Mouse (Mus musculus) heart, postnatal 14 days (tissue): ENCODE data around the gene Pus3. TPM values are rescaled to one million over a fixed set of nuclear protein-coding genes. Genes with fewer than 3 reads are reported as not detected.

Source experiments
- DNase-seq, 2 experiments: peaks; one replicate each; pipeline ENCODE4 v3.0.0; 2021 to 2022
- intact Hi-C: fragments of 180-260 bp; cut with DNase I; formaldehyde crosslinking; loops from one replicate; pipeline ENCODE4 v1.15.1; 2025
- long read RNA-seq, 2 experiments: library from polyadenylated mRNA; stranded (forward); transcript quantifications; one replicate each; pipeline ENCODE4 v2.0.0; 2021
- total RNA-seq, 2 experiments: library from RNA; stranded (reverse); gene quantifications; 2 replicates each; pipeline ENCODE4 v1.2.3; 2021

The Pus3 gene
- 1 to 10 TPM; 7.1 to 7.9 TPM for total RNA-seq
- long read RNA-seq, experiment 1, partial matches to known transcripts = 1 of 5 reads
- long read RNA-seq, experiment 1, other reads (novel, unspliced or antisense) = 1 of 5 reads
- long read RNA-seq, experiment 2, partial matches to known transcripts = 3 of 4 reads
- long read RNA-seq, experiment 2, other reads (novel, unspliced or antisense) = 0 of 4 reads

DNA sequence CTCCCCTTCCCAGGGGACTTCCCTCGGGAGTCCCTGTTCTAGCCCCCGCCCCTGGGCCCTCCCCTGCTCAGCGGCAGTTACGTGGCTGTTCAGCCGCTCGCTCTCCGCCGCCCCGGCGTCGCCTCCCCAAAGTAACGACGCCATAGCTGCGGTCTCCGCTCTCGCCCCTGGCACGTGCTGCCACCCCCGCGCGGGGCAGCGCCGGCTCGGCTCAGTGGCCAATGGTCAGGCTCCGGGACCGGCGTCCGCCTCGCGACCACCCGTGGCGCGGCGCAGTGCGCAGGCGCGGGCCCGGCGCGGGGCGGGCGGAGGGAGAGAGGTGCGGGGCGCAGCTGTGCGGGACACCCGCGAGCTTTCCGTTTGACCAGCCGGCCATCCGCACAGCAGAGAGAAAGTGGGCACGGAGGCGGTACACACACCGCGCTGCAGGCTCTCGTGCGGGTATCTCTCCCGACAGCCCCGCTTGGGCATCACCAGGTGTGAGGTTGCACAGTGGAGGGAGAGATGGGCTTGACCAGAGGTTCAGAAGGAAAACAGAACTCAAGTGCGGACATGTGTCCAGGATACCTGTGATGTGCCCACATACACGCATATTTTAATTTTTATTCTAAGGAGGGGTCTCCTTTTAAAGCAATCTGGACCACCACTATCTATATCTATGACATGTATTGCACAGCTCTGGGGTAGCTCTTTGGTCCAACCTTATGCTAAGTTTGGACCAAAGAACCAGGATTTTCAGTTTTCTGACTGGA lies at the start of gene Pus3, which contains the start of gene Ddx25:
Gene Pus3 (plus strand): TSS at position 339 of the 752 bp plus-strand sequence.
Gene Ddx25 (minus strand): TSS at position 272 of the 752 bp plus-strand sequence.
- intact Hi-C loops = no loop called here
- peak in 1 of 2 experiments; percentile 30 for DNase-seq

DNA sequence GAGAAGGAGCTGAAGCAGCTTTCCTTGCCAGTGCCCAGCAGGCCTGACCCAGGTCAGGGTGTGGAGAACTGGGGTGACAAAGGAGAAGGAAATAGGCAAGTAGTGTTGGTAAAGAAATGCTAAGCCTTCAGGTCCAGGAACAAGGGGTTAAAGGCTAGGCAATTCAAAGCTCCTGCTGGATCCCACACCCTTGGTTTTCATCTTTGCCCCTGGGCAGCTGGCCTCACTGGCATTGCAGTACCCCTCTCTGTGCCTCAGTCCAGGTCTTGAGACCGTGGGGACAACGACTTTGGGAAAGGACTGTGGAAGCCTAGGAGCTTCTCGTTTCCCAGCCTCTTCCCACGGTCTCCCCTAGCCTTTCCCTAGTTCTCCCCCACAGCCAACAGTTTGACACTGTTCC lies 44.5 kb upstream of the Pus3 start:
- DNase-seq = no peak
- intact Hi-C loops = no loop called here

DNA sequence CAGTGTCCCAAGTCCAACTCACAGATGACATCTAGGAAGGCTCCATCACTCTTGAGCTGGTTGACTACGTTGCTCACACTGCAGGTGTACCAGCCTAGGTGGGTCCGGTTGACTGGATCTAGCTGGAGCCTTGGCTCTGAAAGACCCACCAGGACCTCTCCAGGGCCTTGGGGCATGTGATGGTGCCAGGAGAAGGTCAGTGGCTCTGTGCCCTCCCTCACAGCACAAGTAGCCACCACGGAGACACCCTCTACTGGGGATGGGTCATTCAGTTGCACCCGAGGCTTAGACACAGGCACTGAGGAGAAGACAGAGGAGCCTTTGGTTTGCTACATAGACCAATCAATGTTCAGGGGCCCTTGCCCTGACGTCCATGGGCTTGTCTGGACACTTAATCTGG lies 42.2 kb upstream of the Pus3 start:
- no peak for DNase-seq
- intact Hi-C loops = no loop called here

DNA sequence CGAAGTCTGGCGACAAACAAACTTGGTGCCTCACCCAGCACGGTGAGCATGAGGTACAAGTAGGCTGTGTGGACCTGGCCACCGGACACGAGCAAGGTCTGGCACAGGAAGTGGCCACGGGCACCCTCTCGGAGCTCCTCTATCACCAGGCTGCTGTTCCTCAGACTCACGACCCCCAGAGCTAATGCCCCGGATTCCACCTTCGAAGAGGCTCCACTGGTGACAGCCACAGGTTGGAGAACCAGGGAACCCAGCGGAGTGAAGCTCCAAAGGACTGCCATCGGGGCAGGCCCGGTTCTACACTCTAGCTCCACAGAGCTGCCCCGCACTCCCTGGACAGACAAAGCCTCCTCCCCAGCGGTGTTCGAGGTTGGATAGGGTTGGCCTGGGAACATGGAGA lies 41.7 kb upstream of the Pus3 start:
- intact Hi-C loops = no loop called here
- DNase-seq = no peak

DNA sequence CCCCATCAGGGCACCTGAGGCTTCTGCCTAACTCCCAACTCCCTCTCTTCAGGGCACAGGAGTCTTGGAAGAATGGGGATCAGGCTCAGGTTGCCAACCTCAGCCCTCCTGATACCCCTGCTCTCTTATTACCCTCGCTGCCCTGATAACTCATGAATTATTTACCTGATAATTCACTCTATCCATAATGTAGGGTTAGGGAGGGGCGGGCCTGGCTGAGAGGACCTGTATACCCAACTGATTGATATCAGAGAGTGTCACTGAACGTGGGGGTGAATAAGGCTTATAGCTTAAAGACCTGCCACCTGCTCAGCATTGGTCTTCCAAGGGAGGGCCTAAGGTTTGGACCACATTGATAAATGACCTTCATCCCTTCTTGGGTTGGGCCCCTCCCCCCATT lies 40.2 kb upstream of the Pus3 start, which contains the start of gene Gm1113:
Gene Gm1113 (minus strand): TSS at position 101 of the 400 bp plus-strand sequence.
- intact Hi-C loops = no loop called here
- no peak for DNase-seq

DNA sequence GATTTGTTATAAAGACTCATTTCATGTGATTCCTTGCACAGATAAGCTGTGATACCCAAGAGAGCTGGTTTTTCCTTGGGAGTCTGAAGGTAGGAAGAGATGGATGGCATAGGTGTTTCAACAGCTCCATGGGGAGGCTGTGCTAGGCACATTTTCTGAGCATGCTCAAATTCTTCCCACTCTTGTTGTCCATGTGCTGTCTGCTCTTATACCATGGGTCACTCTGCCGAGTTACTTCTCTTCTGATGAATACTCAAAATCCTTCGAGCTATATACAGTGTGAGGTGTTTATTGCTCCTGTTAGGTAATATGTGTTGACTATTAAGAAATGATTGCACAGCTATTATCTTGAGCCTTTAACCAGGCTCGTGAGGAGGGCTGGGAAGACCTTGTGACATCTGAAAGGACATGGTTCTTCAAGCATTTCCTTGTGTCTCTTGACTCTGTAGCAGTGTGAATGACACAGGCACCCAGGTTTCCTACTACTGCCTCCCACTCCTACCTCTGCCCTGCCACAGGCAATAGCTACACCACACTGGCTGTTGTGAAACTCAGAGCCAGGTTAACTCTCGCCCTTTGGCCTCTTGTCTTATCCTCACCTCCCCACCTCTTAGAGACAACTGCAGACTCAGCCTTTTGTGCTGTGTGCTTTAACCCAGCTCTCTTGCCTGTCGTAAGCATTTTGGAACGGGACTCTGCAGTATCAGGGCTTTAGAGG lies 37.6 kb upstream of the Pus3 start:
- DNase-seq = no peak
- intact Hi-C loops = no loop called here

DNA sequence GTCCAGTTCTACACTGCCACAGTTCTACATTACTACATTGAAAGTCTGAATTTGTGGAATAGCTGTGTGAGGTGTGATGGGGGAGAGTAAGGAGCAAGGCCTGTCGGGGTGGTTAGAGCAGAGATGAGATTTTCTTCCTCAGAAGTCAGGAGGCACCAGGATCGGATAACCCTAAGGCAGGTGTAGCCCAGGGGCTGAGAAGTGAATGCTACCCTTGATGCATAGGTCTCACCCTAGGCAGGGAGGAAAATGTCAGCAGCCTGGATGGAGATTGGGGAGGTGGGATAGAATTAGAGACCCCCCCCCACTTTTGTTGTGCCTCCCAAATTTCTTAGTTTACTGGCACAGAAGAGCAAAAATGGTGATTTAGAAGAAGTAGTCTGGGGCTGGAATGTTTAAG lies 36.2 kb upstream of the Pus3 start:
- intact Hi-C loops = no loop called here
- no peak for DNase-seq

DNA sequence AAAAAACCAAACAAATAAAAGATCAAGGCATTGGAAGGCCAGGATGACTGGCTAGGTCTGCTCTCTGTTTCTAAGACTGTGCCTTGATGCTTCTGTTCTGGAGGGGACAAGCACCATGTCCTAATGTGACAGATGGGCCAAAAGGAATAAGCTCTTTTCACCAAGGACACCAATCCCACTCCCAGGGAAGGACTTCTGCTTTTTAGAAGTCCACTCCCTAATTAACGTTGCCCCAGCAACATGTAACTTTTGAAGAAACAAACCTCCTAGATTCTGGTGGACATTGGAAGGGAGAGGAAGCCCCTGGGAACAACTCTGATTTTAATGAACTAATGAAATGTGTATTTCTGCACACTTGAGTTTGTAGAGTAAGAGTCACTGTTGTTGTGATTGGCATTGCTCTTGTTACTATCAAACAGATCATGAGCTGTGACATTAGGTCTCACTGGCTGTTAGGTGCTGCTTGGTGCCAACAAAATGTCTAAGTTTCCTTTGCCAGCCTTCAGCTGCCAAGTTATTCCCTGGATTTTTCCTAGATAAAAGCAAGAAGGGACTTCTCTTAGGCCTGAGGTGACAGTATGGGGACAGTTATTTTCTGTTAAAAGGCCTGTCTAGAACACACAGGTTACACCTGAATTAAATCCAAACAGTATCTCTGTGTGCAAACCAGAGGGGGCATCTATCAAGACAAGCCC lies 35.4 kb upstream of the Pus3 start:
- intact Hi-C loops = no loop called here
- no peak for DNase-seq

DNA sequence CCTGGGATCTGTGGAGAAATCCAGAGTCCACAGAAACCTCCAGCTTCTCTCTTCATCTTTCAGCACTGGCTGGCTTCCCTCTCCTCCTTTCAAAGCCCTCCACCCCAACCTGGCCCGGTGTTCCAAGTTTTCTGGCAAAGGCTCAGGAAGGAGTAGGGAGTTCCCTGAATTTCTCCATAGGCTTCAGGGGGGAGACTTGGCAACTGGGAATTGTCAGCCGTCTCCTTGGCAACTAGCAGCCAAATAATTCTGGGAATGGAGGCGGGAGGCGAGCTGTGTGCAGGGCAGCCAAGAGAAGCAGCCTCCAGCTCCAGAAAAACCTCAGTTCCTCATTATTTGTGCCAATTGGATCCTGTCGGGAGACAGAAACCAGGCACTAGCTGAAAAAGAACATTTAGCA lies 34.9 kb upstream of the Pus3 start:
- intact Hi-C loops = no loop called here
- peak; percentile 47 to 50 for DNase-seq

DNA sequence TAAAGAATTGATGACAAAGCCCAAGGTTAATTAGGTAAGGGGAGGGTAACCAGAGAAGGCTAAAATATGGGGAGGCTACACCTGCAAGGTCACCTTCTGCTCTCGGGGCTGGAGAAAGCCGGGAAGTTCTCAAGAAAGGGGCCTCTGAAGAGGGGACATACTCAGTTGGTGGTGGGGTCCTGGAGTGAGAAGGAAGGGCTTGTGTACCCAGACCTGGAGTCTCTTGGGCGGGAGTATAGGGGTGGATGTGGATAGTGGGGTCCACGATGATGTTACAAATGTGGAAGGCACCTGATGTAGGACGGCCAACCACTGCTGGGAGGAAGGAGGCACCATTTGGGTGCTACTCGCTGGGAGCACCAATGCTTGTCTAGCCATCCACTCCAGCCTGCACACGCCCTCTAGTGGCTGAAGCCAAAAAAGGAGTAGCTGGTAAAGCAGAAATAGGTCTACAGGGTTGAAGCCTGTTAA lies 34.4 kb upstream of the Pus3 start:
- intact Hi-C loops = loop anchor here (1.0 to 2.0 kb wide), 2 partner anchors 103 to 242 kb away; partner anchors contain the start of gene Cdon
- peak; percentile 69 to 82 for DNase-seq

DNA sequence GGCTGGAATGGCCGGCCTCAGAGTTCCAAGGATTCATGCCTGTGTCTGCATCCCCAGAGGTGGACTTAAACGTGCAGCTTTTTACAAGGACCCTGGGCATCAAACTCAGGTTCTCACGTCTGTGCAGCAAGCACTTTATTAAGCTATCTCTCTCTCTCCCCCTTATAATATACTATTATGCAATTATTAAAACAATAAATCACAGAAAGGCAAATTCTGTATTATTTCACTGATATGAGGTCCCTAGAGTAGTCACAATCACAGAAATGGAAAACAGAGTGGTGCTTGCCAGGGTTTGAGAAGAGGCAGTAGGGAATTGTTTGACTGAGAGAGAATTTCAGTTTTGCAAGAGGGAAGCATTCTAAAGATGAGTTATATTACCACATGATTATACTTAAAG lies 29.3 kb upstream of the Pus3 start:
- intact Hi-C loops = no loop called here
- DNase-seq = no peak

DNA sequence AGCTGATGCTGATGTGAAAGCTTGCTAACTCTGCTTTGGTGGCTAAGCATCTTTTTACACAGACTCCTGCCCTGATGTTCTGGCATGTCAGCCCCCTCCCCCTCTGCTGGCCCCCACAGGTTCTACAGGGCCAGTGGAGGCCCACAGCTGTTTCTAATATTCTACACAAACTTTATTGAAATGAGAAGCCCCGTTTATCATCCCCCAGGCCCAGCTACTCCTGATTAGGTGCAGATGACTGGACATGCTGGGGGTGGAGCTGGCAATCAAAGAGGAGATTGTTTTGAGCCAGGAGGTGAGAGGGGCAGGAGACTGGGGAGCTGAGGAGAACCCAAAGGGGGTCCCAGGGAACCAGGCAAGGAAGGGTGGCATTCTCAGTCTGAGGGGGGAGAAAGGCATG lies 28.6 kb upstream of the Pus3 start:
- intact Hi-C loops = no loop called here
- no peak for DNase-seq

DNA sequence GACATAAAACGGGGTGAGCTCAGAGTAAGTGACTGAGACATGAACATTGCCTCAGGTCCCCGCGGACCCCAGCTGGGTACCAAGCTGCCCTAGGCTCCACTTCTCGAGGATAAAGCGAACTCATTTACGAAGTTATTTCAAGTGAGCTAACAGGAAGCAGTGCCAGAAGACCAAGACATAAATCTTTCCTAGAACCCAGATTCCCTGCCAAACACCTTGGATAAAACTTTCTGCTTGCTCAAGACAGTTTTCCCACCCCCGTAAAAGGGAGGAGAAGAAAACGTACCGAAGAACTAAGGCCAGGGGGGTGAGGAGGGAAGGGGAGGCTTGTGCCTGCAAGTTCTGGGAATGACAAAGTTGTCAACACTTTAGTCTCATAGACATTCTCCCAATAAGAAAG lies 25.1 kb upstream of the Pus3 start:
- intact Hi-C loops = no loop called here
- no peak for DNase-seq

DNA sequence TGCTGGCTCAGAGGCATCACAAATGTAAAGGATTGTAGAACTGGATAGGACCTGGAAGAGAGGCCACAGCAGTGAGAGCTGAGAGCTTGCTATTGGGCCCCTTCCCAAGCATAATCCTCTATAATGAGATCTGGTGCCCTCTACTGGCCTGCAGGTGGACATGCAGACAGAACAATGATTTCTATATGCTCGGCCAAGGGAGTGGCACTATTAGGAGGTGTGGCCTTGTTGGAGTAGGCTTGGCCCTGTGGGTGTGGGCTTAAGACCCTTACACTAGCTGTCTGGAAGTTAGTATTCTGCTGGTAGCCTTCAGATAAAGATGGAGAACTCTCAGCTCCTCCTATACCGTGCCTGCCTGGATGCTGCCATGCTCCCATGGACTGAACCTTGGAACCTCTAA lies 23.3 kb upstream of the Pus3 start:
- peak; percentile 48 to 71 for DNase-seq
- intact Hi-C loops = no loop called here

DNA sequence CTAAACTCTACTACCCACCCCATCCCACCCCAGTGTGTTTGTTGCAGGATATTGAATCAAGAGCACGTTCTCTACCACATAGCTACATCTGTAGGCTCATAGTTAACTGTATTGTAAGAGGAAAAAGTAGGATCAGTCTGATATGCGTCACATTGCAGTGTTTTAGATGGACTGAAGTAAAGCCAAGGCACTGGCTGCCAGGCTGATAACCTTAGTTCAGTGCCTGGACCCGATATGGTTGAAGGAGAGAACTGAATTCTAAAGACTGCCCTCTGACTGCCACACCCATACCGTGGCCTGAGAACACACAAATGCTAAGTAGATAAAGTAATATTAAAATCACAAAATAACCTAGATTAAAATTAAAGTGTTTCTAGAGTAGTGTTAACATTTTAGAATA lies 22.5 kb upstream of the Pus3 start:
- no peak for DNase-seq
- intact Hi-C loops = no loop called here

DNA sequence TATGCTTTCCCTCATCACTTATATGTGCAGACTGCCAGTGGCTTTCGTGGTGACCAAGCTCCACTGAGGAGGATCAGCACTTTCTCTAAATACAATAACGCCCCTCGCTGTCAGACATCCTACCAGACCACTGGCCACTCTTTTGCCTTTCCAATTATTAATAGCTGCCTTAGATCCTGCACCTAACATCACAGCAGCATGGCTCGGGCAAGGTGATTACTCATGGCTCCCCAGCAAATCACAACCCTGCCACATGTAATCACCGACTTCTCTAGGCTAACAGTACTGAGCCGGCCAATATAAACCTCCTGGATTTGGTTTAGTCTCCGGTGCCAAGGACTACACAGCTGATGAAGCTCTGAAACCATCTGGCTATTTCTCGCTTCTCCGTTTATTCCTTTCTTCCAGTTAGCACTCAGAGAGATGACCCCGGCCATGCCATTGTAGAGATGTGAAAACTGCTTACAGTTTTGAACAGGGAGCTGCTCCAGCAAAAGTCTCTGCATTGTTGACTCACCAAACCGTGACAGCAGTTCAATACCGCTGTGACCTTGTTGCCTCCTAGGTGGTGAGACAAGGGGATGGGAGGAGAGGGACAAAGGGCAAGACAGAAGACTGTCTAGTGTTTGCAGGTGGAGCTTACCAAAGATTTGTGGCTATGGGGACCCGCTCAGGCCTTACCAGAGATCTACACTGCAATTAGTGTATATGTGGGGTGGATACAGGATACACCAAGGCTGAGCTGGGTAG lies 19.2 kb upstream of the Pus3 start:
- no peak for DNase-seq
- intact Hi-C loops = no loop called here

DNA sequence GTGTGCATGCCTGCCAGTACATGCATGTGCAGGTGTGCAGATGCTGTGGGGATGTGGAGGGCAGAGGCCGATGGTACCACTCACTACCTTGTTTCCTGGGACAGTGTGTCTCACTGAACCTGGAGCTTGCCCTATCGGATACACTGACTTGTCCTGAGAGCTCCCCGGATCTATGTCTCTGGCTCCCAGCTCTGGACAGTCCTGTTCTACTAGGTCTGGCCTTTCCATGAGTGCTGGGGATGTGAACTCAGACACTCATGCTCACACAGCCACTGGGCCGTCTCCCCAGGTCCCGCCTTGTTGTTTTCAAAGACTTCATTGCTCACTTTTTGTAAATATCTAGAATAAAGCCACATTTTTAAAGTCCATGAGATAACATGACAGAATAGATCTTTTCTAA lies 17.4 kb upstream of the Pus3 start:
- DNase-seq = no peak
- intact Hi-C loops = loop anchor here (1.0 to 10.0 kb wide), 2 partner anchors 259 to 506 kb away; no protein-coding TSS in a partner anchor

DNA sequence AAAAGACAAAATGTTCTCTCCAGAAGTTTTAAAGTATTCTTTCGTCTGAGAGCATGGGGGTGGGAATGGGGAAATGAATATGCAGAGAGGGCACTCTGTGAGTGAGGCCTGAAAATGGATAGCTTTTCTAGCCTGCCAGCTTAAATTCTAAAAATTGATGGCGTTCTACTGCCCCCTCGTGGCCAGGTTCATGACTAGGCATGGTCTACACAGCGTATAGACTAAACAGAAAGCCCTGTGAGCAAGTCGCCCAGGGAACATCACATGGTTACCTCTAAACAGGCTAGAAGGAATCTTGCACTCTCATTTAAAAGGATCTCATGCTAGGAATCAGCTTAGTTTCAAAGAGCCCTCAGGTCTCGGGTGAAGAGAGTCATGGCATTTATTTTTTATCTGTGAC lies 16.9 kb upstream of the Pus3 start:
- peak; percentile 80 to 89 for DNase-seq
- intact Hi-C loops = loop anchor here (1.0 to 10.0 kb wide), 2 partner anchors 259 to 507 kb away; no protein-coding TSS in a partner anchor

DNA sequence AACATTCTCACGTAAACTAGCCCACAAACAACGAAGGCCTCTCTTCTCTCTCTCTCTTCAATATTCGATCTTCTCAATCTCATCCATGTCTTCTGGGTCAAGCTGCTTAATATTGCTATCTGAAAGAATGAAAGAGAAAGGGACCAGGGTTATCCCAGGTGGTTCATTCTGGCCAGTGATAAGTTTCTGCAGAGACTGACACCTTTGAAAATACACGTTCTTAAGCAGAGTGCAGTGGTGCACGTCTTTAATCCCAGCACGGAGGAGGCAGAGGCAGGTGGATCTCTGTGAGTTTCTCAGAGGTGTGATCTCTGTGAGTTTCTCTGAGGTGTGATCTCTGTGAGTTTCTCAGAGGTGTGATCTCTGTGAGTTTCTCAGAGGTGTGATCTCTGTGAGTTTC lies 16.5 kb upstream of the Pus3 start:
- DNase-seq = no peak
- intact Hi-C loops = loop anchor here (1.0 to 10.0 kb wide), 2 partner anchors 260 to 507 kb away; no protein-coding TSS in a partner anchor
